Mouse (Mus musculus): Measurements from ENCODE around the gene Tep1. TPM values are rescaled to one million over a fixed set of nuclear protein-coding genes. Genes with fewer than 3 reads are reported as not detected.
"Not testable (repeated sequence)": the region's sequence is repeated elsewhere in the genome, so short reads cannot be mapped to it uniquely, and the experiment has no call there.

Tep1 gene
- 4.4 and 5.2 TPM in 2 replicates for polyA plus RNA-seq (2014; fragmentation: Nextera tagmentation; extraction: Ambion mirVana)

- Histone ChIP-seq H3K4me2 (ENCODE audit: low read depth, low read length, severe bottlenecking) (peak within 1 kb of the TSS; percentile 62), H3K27ac (ENCODE audit: low read depth, low read length) (no peak within 1 kb of the TSS)
- WGBS: 7% methylated on average over 32 of the region's 32 CpGs
Observed at GRCm38 (mm10) chr14:50869889-50870804, at the start of gene Tep1. Tep1 (minus strand) TSS chr14:50870560.

GRCm38 (mm10) chr14:50911356-50911755 lies 41.0 kb upstream of the Tep1 start:
- no peak for DNase-seq (ENCODE audit: low spot score)
- Histone ChIP-seq H3K4me1 (replicated peaks; ENCODE audit: control insufficient read depth, insufficient read depth, low read length) (no peaks in the 10 kb centered on the region), H3K9me3 (ENCODE audit: control insufficient read depth, low read length) (no peaks in the 10 kb centered on the region), H3K4me2 (ENCODE audit: low read depth, low read length, severe bottlenecking) (no peak overlapping the region), H3K27ac (ENCODE audit: low read depth, low read length) (no peak overlapping the region), H3K27me3 (ENCODE audit: control insufficient read depth, insufficient read depth, low read length) (no peaks in the 10 kb centered on the region), H3K9ac (ENCODE audit: low read length) (no peak overlapping the region), H3K4me3 (ENCODE audit: low read depth, low read length) (no peak overlapping the region), H3K36me3 (ENCODE audit: control insufficient read depth, insufficient read depth, low read length) (peaks cover 2% of the 10 kb centered on the region; the same call in 1 of the 2 replicates)
- ATAC-seq (replicated peaks; ENCODE audit: low FRiP score): no peak
- WGBS: 45% methylated on average over 3 of the region's 3 CpGs

More at GRCm38 (mm10) chr14:50869889-50870804, at the start of gene Tep1:
- H3K9me3 ChIP-seq (ENCODE audit: control insufficient read depth, low read length): no peaks in the 10 kb centered on the region
- ATAC-seq (replicated peaks; ENCODE audit: low FRiP score) (peak; percentile 92), DNase-seq (ENCODE audit: low spot score) (peak; percentile 81)
- no peaks in the 10 kb centered on the region for H3K27me3 ChIP-seq (ENCODE audit: control insufficient read depth, insufficient read depth, low read length)
- H3K4me1 ChIP-seq (replicated peaks; ENCODE audit: control insufficient read depth, insufficient read depth, low read length): no peaks in the 10 kb centered on the region
- peak within 1 kb of the TSS; percentile 65 for H3K9ac ChIP-seq (ENCODE audit: low read length)
- no peaks in the 10 kb centered on the region for H3K36me3 ChIP-seq (ENCODE audit: control insufficient read depth, insufficient read depth, low read length)
- H3K4me3 ChIP-seq (ENCODE audit: low read depth, low read length): peak within 1 kb of the TSS; percentile 47

- no peak overlapping the region for H3K9ac ChIP-seq (ENCODE audit: low read length)
- H3K9me3 ChIP-seq (ENCODE audit: control insufficient read depth, low read length): no peaks in the 10 kb centered on the region
- H3K4me2 ChIP-seq (ENCODE audit: low read depth, low read length, severe bottlenecking): no peak overlapping the region
- no peak for ATAC-seq (replicated peaks; ENCODE audit: low FRiP score)
- no peaks in the 10 kb centered on the region for H3K27me3 ChIP-seq (ENCODE audit: control insufficient read depth, insufficient read depth, low read length)
- no peak for DNase-seq (ENCODE audit: low spot score)
- no peaks in the 10 kb centered on the region for H3K4me1 ChIP-seq (replicated peaks; ENCODE audit: control insufficient read depth, insufficient read depth, low read length)
- H3K36me3 ChIP-seq (ENCODE audit: control insufficient read depth, insufficient read depth, low read length): no peaks in the 10 kb centered on the region; the same call in 1 of the 2 replicates
- 82% methylated on average over 4 of the region's 4 CpGs for WGBS
- H3K27ac ChIP-seq (ENCODE audit: low read depth, low read length): no peak overlapping the region
- H3K4me3 ChIP-seq (ENCODE audit: low read depth, low read length): no peak overlapping the region
Observed at GRCm38 (mm10) chr14:50908126-50908525, 37.8 kb upstream of the Tep1 start.

GRCm38 (mm10) chr14:50905327-50905726 lies 35.0 kb upstream of the Tep1 start:
- not testable (repeated sequence) for H3K36me3 ChIP-seq (ENCODE audit: control insufficient read depth, insufficient read depth, low read length); H3K27ac ChIP-seq (ENCODE audit: low read depth, low read length); H3K9me3 ChIP-seq (ENCODE audit: control insufficient read depth, low read length); H3K4me3 ChIP-seq (ENCODE audit: low read depth, low read length); H3K9ac ChIP-seq (ENCODE audit: low read length); H3K4me2 ChIP-seq (ENCODE audit: low read depth, low read length, severe bottlenecking); H3K27me3 ChIP-seq (ENCODE audit: control insufficient read depth, insufficient read depth, low read length); ATAC-seq (replicated peaks; ENCODE audit: low FRiP score); DNase-seq (ENCODE audit: low spot score); H3K4me1 ChIP-seq (replicated peaks; ENCODE audit: control insufficient read depth, insufficient read depth, low read length)

GRCm38 (mm10) chr14:50904828-50905129 lies 34.4 kb upstream of the Tep1 start:
- no peak overlapping the region for H3K27ac ChIP-seq (ENCODE audit: low read depth, low read length)
- H3K4me2 ChIP-seq (ENCODE audit: low read depth, low read length, severe bottlenecking): no peak overlapping the region
- no peaks in the 10 kb centered on the region for H3K27me3 ChIP-seq (ENCODE audit: control insufficient read depth, insufficient read depth, low read length)
- whole genome bisulfite sequencing: 79% methylated on average over 4 of the region's 4 CpGs
- no peak for ATAC-seq (replicated peaks; ENCODE audit: low FRiP score)
- H3K9me3 ChIP-seq (ENCODE audit: control insufficient read depth, low read length): no peaks in the 10 kb centered on the region
- H3K4me3 ChIP-seq (ENCODE audit: low read depth, low read length): no peak overlapping the region
- no peaks in the 10 kb centered on the region for H3K36me3 ChIP-seq (ENCODE audit: control insufficient read depth, insufficient read depth, low read length)
- H3K9ac ChIP-seq (ENCODE audit: low read length): no peak overlapping the region
- DNase-seq (ENCODE audit: low spot score): no peak
- H3K4me1 ChIP-seq (replicated peaks; ENCODE audit: control insufficient read depth, insufficient read depth, low read length): no peaks in the 10 kb centered on the region

GRCm38 (mm10) chr14:50903973-50904827 lies 33.8 kb upstream of the Tep1 start:
- WGBS: 3% methylated on average over 26 of the region's 26 CpGs
- Histone ChIP-seq H3K27me3 (ENCODE audit: control insufficient read depth, insufficient read depth, low read length) (no peaks in the 10 kb centered on the region), H3K9ac (ENCODE audit: low read length) (peak overlapping the region; percentile 62), H3K4me1 (replicated peaks; ENCODE audit: control insufficient read depth, insufficient read depth, low read length) (no peaks in the 10 kb centered on the region), H3K4me3 (ENCODE audit: low read depth, low read length) (peak overlapping the region; percentile 36), H3K9me3 (ENCODE audit: control insufficient read depth, low read length) (no peaks in the 10 kb centered on the region), H3K36me3 (ENCODE audit: control insufficient read depth, insufficient read depth, low read length) (no peaks in the 10 kb centered on the region), H3K27ac (ENCODE audit: low read depth, low read length) (no peak overlapping the region), H3K4me2 (ENCODE audit: low read depth, low read length, severe bottlenecking) (peak overlapping the region; percentile 57)
- peak; percentile 80 for DNase-seq (ENCODE audit: low spot score)
- peak; percentile 92 for ATAC-seq (replicated peaks; ENCODE audit: low FRiP score)

- not testable (repeated sequence) for H3K27me3 ChIP-seq (ENCODE audit: control insufficient read depth, insufficient read depth, low read length); H3K9ac ChIP-seq (ENCODE audit: low read length); H3K4me2 ChIP-seq (ENCODE audit: low read depth, low read length, severe bottlenecking); DNase-seq (ENCODE audit: low spot score); H3K4me3 ChIP-seq (ENCODE audit: low read depth, low read length); H3K27ac ChIP-seq (ENCODE audit: low read depth, low read length); H3K4me1 ChIP-seq (replicated peaks; ENCODE audit: control insufficient read depth, insufficient read depth, low read length); H3K36me3 ChIP-seq (ENCODE audit: control insufficient read depth, insufficient read depth, low read length); H3K9me3 ChIP-seq (ENCODE audit: control insufficient read depth, low read length); ATAC-seq (replicated peaks; ENCODE audit: low FRiP score)
- WGBS: 91% methylated on average over 2 of the region's 2 CpGs
Observed at GRCm38 (mm10) chr14:50897992-50898391, 27.6 kb upstream of the Tep1 start.

- Histone ChIP-seq H3K9me3 (ENCODE audit: control insufficient read depth, low read length) (no peaks in the 10 kb centered on the region), H3K9ac (ENCODE audit: low read length) (peak within 1 kb of the TSS; percentile 6; the same call in 1 of the 2 replicates), H3K4me3 (ENCODE audit: low read depth, low read length) (peak within 1 kb of the TSS; percentile 34), H3K36me3 (ENCODE audit: control insufficient read depth, insufficient read depth, low read length) (no peaks in the 10 kb centered on the region), H3K4me1 (replicated peaks; ENCODE audit: control insufficient read depth, insufficient read depth, low read length) (0 out of 2 replicates have a peak, but pooled peaks cover 3% of the 10 kb centered on the region), H3K27ac (ENCODE audit: low read depth, low read length) (no peak within 1 kb of the TSS), H3K4me2 (ENCODE audit: low read depth, low read length, severe bottlenecking) (peak within 1 kb of the TSS; percentile 68), H3K27me3 (ENCODE audit: control insufficient read depth, insufficient read depth, low read length) (no peaks in the 10 kb centered on the region; the same call in 1 of the 2 replicates)
- DNase-seq (ENCODE audit: low spot score) (no peak), ATAC-seq (replicated peaks; ENCODE audit: low FRiP score) (no peak)
- WGBS: 37% methylated on average over 7 of the region's 7 CpGs
Observed at GRCm38 (mm10) chr14:50897374-50897765, 27.0 kb upstream of the Tep1 start, which contains the start of gene Klhl33. Klhl33 (minus strand) TSS chr14:50897507.
